Mouse (Mus musculus) subcutaneous adipose tissue, adult 2 months (tissue): Measurements from ENCODE around the gene Hsd17b12. TPM values are rescaled to one million over a fixed set of nuclear protein-coding genes. Genes with fewer than 3 reads are reported as not detected.

Experiments
- polyA plus RNA-seq: library from polyadenylated mRNA; depleted of rRNA; stranded (reverse); fragments of >200 nt; gene quantifications from 2 replicates; pipeline ENCODE4 v1.2.3, GENCODE M21; 2012; ENCODE audit warnings: low replicate concordance; rRNA removed

Hsd17b12 gene
- polyA plus RNA-seq: 63.5 and 116 TPM in 2 replicates

DNA sequence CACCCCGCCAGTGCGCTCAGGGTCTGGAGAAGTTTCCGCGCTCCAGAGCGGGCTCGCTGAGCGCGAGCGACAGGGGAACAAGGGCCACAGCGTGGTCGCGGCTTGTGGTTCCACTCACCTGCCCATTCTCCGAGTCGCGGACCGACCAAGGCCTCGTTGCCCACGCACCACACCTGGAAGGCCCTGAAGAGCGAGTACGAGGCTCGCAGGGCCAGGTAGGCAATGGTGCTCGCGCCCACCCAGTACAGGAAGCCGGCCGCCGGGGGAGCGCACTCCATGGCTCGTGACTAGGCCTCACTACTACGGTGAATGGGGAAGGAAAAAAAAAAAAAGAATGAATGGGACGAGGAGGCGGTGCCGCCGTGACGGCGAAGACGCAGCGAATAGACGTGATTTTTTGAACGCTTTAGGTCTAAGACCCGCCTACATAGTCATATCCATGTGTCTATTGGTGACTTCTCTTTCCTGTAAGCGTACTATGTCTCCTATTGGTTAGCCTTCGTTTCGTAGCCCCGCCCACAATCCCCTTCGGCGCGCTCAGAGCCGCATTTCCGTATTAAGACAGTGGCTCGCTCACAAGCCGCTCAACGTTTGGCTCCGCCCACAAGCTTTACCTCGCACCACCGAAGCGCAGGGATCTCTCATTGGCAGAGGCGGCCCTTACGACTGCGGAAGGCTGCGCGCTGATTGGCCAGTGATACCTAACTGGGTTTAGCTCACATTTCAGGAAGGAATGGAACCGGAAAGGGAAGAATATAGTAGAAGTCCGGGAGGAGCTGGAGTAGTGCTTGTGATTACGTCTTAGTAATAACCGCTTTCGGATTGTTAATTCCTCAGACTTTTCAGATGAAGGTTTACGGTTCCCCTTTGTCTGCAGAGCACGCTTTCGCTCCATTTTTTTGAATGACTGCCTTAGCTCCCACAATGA lies at the start of gene Hsd17b12:
TSS of gene Hsd17b12 (minus strand) at position 373 of the 928 bp plus-strand sequence.

DNA sequence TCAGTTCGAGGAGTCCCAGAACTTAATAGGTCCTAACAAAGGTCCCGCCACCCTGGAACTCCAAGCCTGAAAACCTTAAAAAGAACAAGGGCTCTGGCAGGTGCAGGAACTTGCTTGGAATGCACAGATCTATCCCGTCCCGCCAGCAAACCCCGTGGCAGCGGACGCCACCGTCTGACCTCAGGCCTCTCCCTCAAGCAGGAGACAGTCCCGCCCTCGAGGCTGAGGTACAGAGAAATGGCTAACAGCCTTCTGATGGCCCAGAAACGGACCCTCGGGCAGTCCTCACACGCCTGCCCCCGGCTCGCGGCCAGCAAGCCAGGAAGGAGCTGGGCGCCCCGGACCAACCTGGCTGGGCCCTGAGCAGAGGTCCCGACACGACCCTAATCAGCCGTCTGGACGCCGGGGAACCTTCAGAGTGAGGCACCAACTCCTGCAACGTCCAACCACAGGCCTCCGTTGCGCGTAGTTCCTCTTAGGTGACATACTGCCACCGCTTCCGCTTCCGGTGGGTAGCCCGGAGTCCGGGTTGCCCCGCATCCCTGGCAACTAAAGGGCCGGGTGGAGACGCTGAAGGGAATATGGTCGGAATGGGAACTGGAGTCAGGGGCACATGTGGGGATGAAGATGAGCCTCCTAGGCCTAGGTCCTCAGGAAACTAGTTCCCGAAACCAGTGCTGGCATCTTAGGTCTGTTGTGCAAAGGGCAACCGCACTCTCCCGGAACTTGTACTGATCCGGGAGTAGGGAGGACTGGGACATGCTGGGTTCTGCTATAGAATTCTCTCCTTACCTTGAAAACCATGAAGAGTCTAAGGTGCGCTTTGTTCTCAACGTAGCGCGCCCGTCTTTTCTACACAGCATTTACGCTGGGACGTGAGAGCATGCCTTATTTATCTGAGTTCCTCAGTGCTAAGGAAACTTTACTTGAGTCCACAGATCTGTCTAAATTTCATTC lies 147.2 kb downstream of the Hsd17b12 start, which contains the start of gene Alkbh3:
TSS of gene Alkbh3 (minus strand) at position 473 of the 957 bp plus-strand sequence.

GRCm38 (mm10) chr2:93996254-93996653 lies 161.5 kb downstream of the Hsd17b12 start, which contains the start of gene Gm27027:
TSS of gene Gm27027 (minus strand) at chr2:93996354.

Other genes with a start within 250 kb of the Hsd17b12 start
- 8.5 and 22.1 TPM in 2 replicates for gene Gm13889, start 200.8 kb downstream of the Hsd17b12 start, polyA plus RNA-seq
- gene Gm27027, start 161.6 kb downstream of the Hsd17b12 start, polyA plus RNA-seq: not detected in 2 replicates
- 66.5 and 81.8 TPM in 2 replicates for gene Alkbh3, start 147.2 kb downstream of the Hsd17b12 start, polyA plus RNA-seq
- 18.6 and 21.8 TPM in 2 replicates for gene Ttc17, start 248.7 kb upstream of the Hsd17b12 start, polyA plus RNA-seq